Mouse (Mus musculus) spleen, adult 2 months (tissue): Measurements from ENCODE around the gene Pabpc4.
"Not testable (repeated sequence)": the region's sequence is repeated elsewhere in the genome, so short reads cannot be mapped to it uniquely, and the experiment has no call there.

ENCODE experiments used
- CTCF ChIP-seq: fragments of 200-500 bp; IDR thresholded peaks from 2 replicates; pipeline ENCODE4 v1.5.1; 2011; ENCODE audit warnings: mild to moderate bottlenecking, inconsistent platforms; ENCODE audit not compliant: insufficient read depth, insufficient read length, insufficient replicate concordance; ENCODE audit errors: extremely low read depth
- POLR2A ChIP-seq: fragments of 200-500 bp; IDR thresholded peaks from 2 replicates; pipeline ENCODE4 v1.6.1; 2011; ENCODE audit warnings: low read depth, low read length, inconsistent platforms

DNA sequence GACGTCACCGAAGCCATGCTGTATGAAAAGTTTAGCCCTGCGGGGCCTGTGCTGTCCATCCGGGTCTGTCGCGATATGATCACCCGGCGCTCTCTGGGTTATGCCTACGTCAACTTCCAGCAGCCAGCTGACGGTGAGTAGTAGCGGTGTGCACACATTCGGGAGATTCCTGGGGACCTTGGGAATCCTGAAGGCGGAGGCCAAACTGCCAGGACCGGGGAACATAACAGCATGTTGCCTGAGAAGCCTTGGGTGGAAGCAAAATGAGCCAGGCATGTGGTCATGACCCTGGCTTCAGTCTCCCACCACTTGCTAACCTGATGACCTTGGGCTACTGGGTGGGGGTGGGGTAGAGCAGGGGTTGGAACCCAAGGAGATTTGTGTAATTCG lies 21.5 kb downstream of the Pabpc4 start:
- TF ChIP-seq CTCF, POLR2A: not testable (repeated sequence)
